Mouse (Mus musculus) gastrocnemius, postnatal 25 days (tissue): ENCODE measurements at regions not wholly inside any gene's neighbourhood (a gene's known extent, or its start where the extent isn't known, plus 50 kb on each side); places are given as distances from the start of the nearest gene placed in this dataset.

Source experiments
- DNase-seq: peaks from one replicate; pipeline ENCODE4 v3.0.0; 2022

- peak; percentile 24 for DNase-seq
These were observed 210.0 kb downstream of the Cyp26b1 start for GRCm38 (mm10) chr6:84383718-84384117.

- no peak for DNase-seq
These were observed 210.6 kb downstream of the Cyp26b1 start for GRCm38 (mm10) chr6:84383141-84383540.

GRCm38 (mm10) chr6:84381571-84381970, 212.1 kb downstream of the Cyp26b1 start:
- no peak for DNase-seq

GRCm38 (mm10) chr6:84376666-84377065, 217.0 kb downstream of the Cyp26b1 start:
- DNase-seq, result no peak

- no peak for DNase-seq
These were observed 218.2 kb downstream of the Cyp26b1 start for GRCm38 (mm10) chr6:84375498-84375897.

GRCm38 (mm10) chr6:84366365-84366764, 227.3 kb downstream of the Cyp26b1 start:
- DNase-seq, result no peak

GRCm38 (mm10) chr6:84365914-84366313, 227.8 kb downstream of the Cyp26b1 start:
- DNase-seq, result no peak

- no peak for DNase-seq
These were observed 228.7 kb downstream of the Cyp26b1 start for GRCm38 (mm10) chr6:84364964-84365363.

- DNase-seq, result no peak
These were observed 231.4 kb downstream of the Cyp26b1 start for GRCm38 (mm10) chr6:84362331-84362730.

- no peak for DNase-seq
These were observed 235.8 kb downstream of the Cyp26b1 start for GRCm38 (mm10) chr6:84357911-84358310.

- DNase-seq, result peak; percentile 62
These were observed 240.1 kb downstream of the Cyp26b1 start for GRCm38 (mm10) chr6:84353425-84354220.

GRCm38 (mm10) chr6:84344936-84345335, 248.8 kb downstream of the Cyp26b1 start:
- no peak for DNase-seq

- DNase-seq, result no peak
These were observed 260.0 kb downstream of the Cyp26b1 start for GRCm38 (mm10) chr6:84333666-84334179.

- no peak for DNase-seq
These were observed 264.6 kb downstream of the Cyp26b1 start for GRCm38 (mm10) chr6:84329106-84329505.

GRCm38 (mm10) chr6:84328030-84328390, 265.7 kb downstream of the Cyp26b1 start:
- DNase-seq, result no peak

GRCm38 (mm10) chr6:84327306-84328029, 266.2 kb downstream of the Cyp26b1 start:
- no peak for DNase-seq

- DNase-seq, result peak; percentile 51
These were observed 268.2 kb downstream of the Cyp26b1 start for GRCm38 (mm10) chr6:84325384-84326114.

GRCm38 (mm10) chr6:84324185-84324584, 269.5 kb downstream of the Cyp26b1 start:
- DNase-seq, result no peak

GRCm38 (mm10) chr6:84322528-84322927, 271.2 kb downstream of the Cyp26b1 start:
- DNase-seq, result no peak

GRCm38 (mm10) chr6:84320586-84320985, 273.1 kb downstream of the Cyp26b1 start:
- DNase-seq, result no peak

GRCm38 (mm10) chr6:84318774-84319173, 274.9 kb downstream of the Cyp26b1 start:
- DNase-seq, result peak; percentile 43

- no peak for DNase-seq
These were observed 276.7 kb downstream of the Cyp26b1 start for GRCm38 (mm10) chr6:84317026-84317425.
